Mouse (Mus musculus): ENCODE measurements at regions not wholly inside any gene's neighbourhood (a gene's known extent, or its start where the extent isn't known, plus 50 kb on each side); places are given as distances from the start of the nearest gene placed in this dataset.
A peak's percentile ranks its signal among the peaks of the same experiment; 100 is the strongest.

DNA sequence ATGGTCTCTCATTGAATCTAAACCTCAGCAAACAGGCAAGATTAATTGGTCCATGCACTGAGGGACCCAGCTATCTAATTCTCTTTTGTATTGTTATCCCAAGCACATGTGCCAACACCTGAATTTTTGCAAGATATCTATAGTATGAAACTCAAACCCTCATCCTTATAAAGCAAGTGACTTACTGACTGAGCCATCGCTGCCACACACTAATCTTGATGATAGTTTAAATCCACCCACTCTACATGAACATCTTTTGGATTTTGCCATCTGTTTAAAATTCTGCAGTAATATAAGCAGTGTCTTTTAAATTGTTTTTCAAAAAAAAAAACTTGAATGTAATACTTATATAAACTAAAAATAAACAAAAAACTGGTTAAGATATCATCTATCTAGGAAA is 280.9 kb downstream of the Pcdh10 start:
- Histone ChIP-seq H3K9me3 (replicated peaks) (no peaks in the 10 kb centered on the region), H3K4me3 (no peak overlapping the region), H3K4me2 (no peak overlapping the region), H3K27ac (no peak overlapping the region), H3K9ac (no peak overlapping the region), H3K36me3 (ENCODE audit: poor library complexity, severe bottlenecking) (no peaks in the 10 kb centered on the region), H3K27me3 (no peaks in the 10 kb centered on the region), H3K4me1 (no peaks in the 10 kb centered on the region)
- 100% methylated on average over 1 of the region's 1 CpGs for WGBS
- no peak for ATAC-seq

DNA sequence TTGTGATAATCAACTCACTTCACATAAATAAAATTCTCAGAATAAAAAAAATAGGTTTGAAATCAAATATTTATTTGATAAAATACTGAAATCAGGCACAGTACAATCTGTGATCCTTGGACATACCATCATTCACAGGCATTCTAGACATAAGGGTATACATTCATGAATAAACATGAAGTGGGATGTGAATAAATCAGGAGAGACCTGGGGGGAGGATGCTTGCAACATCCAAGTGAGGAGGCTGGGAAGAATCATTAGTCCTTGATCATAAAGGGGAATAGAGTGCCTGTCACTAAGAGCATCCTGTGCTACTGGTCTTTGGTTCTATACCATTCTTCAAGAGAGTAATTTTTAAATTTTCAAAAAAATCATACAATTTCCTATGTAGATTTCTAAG is 292.2 kb downstream of the Pcdh10 start:
- Histone ChIP-seq H3K4me2 (no peak overlapping the region), H3K27ac (no peak overlapping the region), H3K27me3 (no peaks in the 10 kb centered on the region), H3K4me3 (no peak overlapping the region), H3K4me1 (no peaks in the 10 kb centered on the region), H3K36me3 (ENCODE audit: poor library complexity, severe bottlenecking) (no peaks in the 10 kb centered on the region), H3K9me3 (replicated peaks) (no peaks in the 10 kb centered on the region), H3K9ac (no peak overlapping the region)
- no peak for ATAC-seq

DNA sequence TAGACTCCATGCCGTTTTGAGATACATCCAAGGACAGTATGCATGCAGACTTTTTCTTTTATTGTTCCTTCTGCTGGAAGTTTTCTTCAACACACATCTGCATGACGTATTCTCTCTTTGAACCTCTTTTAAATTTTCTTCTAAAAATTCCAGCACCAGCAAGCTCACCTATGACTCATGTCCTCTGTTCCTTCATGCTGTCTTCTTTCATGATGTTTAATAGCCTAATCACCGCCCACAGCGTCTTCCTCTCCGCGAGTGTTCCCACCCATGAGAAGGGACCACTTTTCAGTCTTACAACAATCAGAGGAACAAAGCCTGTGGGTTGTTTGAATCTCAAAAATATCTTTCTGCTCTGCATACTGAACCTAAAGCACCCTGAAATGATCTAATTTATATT is 299.5 kb downstream of the Pcdh10 start:
- peaks cover 6% of the 10 kb centered on the region; the same call in 1 of the 2 replicates for H3K4me1 ChIP-seq
- no peak overlapping the region for H3K4me2 ChIP-seq
- no peak overlapping the region for H3K9ac ChIP-seq
- H3K27ac ChIP-seq = no peak overlapping the region
- no peak for ATAC-seq
- no peaks in the 10 kb centered on the region for H3K36me3 ChIP-seq (ENCODE audit: poor library complexity, severe bottlenecking)
- H3K27me3 ChIP-seq = no peaks in the 10 kb centered on the region
- no peaks in the 10 kb centered on the region for H3K9me3 ChIP-seq (replicated peaks)
- WGBS = 90% methylated on average over 6 of the region's 6 CpGs
- no peak overlapping the region for H3K4me3 ChIP-seq

DNA sequence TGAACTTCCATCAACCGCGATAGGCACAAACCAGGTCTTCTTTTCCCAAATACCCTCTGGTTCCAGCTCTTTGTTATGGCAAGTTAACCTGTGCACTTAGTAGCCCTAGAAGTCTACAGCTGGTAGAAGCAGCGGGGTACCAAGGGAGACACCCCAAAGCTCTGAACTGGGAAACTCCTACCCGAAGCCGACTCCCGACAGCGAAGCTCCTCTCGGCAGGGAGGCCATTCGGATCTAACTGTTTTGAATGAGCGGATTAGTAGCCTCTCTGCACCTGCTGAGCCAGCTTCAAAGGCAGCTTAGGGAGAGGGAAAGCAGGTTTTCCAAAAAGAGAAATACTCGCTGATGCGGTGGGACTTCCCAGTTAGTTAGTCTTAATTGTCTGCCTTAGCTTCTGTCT is 303.2 kb downstream of the Pcdh10 start:
- under 1% methylated on average over 12 of the region's 12 CpGs for WGBS
- no peak overlapping the region for H3K27ac ChIP-seq
- no peak overlapping the region for H3K9ac ChIP-seq
- peaks cover 6% of the 10 kb centered on the region; the same call in 1 of the 2 replicates for H3K4me1 ChIP-seq
- H3K4me2 ChIP-seq = peak overlapping the region; percentile 48
- H3K27me3 ChIP-seq = no peaks in the 10 kb centered on the region
- H3K4me3 ChIP-seq = peak overlapping the region; percentile 20
- peak; percentile 36; the same call in 1 of the 2 replicates for ATAC-seq
- H3K9me3 ChIP-seq (replicated peaks) = no peaks in the 10 kb centered on the region
- H3K36me3 ChIP-seq (ENCODE audit: poor library complexity, severe bottlenecking) = no peaks in the 10 kb centered on the region

DNA sequence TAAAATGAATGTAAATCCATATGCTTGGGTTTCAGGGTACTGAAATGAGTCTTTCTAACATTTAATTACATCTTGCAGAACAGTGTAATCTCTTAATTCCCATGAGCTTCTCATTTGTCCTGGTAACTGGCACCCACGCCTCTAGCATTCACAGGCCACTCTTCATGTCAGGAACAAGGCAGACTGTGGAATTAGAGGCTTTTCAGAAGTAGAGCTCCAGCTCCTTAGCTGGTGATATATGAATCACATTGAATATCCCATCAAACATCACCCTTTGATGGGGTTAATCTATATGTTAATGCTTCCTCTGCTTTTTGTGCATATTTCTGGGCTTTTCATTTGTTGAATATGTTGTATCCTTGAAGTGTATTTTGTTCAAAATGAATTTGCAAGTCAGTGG is 329.7 kb downstream of the Pcdh10 start:
- H3K4me3 ChIP-seq = no peak overlapping the region
- WGBS = 33% methylated on average over 1 of the region's 1 CpGs
- no peak overlapping the region for H3K27ac ChIP-seq
- H3K36me3 ChIP-seq (ENCODE audit: poor library complexity, severe bottlenecking) = no peaks in the 10 kb centered on the region
- no peak for ATAC-seq
- no peaks in the 10 kb centered on the region for H3K4me1 ChIP-seq
- H3K9ac ChIP-seq = no peak overlapping the region
- H3K27me3 ChIP-seq = no peaks in the 10 kb centered on the region
- H3K9me3 ChIP-seq (replicated peaks) = no peaks in the 10 kb centered on the region
- H3K4me2 ChIP-seq = no peak overlapping the region

All from forebrain, embryonic 13.5 days (tissue).